Mouse (Mus musculus): ENCODE data around the gene Wwox.

DNA sequence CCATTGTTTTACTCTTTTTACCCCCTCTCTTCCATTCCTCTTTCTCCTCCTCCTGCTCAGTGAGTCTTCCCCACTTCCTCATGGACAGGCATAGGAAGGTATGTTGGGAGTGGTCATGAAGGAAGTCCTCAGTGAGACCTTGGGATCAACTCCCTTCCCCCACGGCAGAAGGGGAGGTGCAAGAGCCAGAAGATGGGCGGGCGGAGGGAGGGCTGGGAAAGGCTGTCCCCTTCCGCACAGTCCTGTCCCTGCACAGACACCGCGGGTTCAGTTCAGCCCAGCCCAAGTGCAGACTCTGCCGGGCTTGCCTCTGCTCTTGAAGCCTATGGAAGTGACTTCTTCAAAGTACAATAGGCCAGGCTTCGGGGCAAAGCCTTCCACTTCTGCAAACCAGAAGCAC, 38.3 kb downstream of the Wwox start:
- no peak for TF ChIP-seq CTCF (IDR thresholded peaks at IDR 0.05)
- no peak for TF ChIP-seq EP300 (IDR thresholded peaks at IDR 0.05)

All from lung, postnatal 0 days (tissue).